Mouse (Mus musculus) mouse trophoblast stem cell (cell line): ENCODE data around the gene Prl2b1.

Source experiments
- in situ Hi-C, 2 experiments: fragments of 300-500 bp; cut with MseI, MboI; formaldehyde crosslinking; loops; 2 replicates in 1 of 2; 3 replicates in 1 of 2; pipeline ENCODE4 v1.15.1; 2025

The Prl2b1 gene

GRCm38 (mm10) chr13:27390746-27391145, at the start of gene Prl2b1:
Gene Prl2b1 (minus strand): TSS chr13:27390846.
- in situ Hi-C loops = no loop called here

- in situ Hi-C loops = no loop called here
These were observed 47.9 kb upstream of the Prl2b1 start, which contains the start of gene Prl8a6 for GRCm38 (mm10) chr13:27438588-27438987. Gene Prl8a6 (minus strand): TSS chr13:27438688.

GRCm38 (mm10) chr13:27433159-27433558, 42.5 kb upstream of the Prl2b1 start:
- in situ Hi-C loops = no loop called here

- in situ Hi-C loops = no loop called here
These were observed 23.0 kb upstream of the Prl2b1 start for GRCm38 (mm10) chr13:27413640-27414039.

- in situ Hi-C loops = no loop called here
These were observed 8.5 kb upstream of the Prl2b1 start for GRCm38 (mm10) chr13:27399061-27399724.

- in situ Hi-C loops = no loop called here
These were observed 45.3 kb downstream of the Prl2b1 start, which contains the start of gene Prl8a2 for GRCm38 (mm10) chr13:27345373-27345772. Gene Prl8a2 (plus strand): TSS chr13:27345673.

- in situ Hi-C loops = no loop called here
These were observed 47.8 kb downstream of the Prl2b1 start for GRCm38 (mm10) chr13:27342733-27343275.

- in situ Hi-C loops = no loop called here
These were observed 55.7 kb downstream of the Prl2b1 start for GRCm38 (mm10) chr13:27334989-27335388.
